Mouse (Mus musculus) thymus, adult 2 months (tissue): ENCODE measurements around the gene Tpm1. TPM values are rescaled to one million over a fixed set of nuclear protein-coding genes. Genes with fewer than 3 reads are reported as not detected.

Source experiments
- DNase-seq: peaks from one replicate; pipeline ENCODE4 v3.0.0; 2021
- H3K27ac ChIP-seq: fragments of 200-500 bp; 2 replicates; pipeline ENCODE4 v1.5.1; 2012; ENCODE audit warnings: low read length, control low read depth; ENCODE audit not compliant: control insufficient read depth, insufficient read depth
- H3K27me3 ChIP-seq: fragments of 200-500 bp; 2 replicates; pipeline ENCODE4 v1.6.1; 2012; ENCODE audit warnings: mild to moderate bottlenecking, low read length, moderate library complexity, mixed read lengths; ENCODE audit not compliant: control insufficient read depth, insufficient read depth
- H3K36me3 ChIP-seq: fragments of 200-500 bp; 2 replicates; pipeline ENCODE4 v1.6.1; 2012; ENCODE audit warnings: mild to moderate bottlenecking, low read length, moderate library complexity; ENCODE audit not compliant: control insufficient read depth, insufficient read depth
- H3K4me1 ChIP-seq: fragments of 200-500 bp; replicated peaks from 2 replicates; pipeline ENCODE4 v1.6.1; 2012; ENCODE audit warnings: low read length; ENCODE audit not compliant: control insufficient read depth, insufficient read depth
- H3K4me3 ChIP-seq: fragments of 200-500 bp; 2 replicates; pipeline ENCODE4 v1.5.1; 2012; ENCODE audit warnings: mild to moderate bottlenecking, low read length, control low read depth, moderate library complexity; ENCODE audit not compliant: control insufficient read depth, insufficient read depth
- CTCF ChIP-seq: fragments of 200-500 bp; IDR thresholded peaks from 2 replicates; pipeline ENCODE4 v1.5.1; 2012; ENCODE audit warnings: mild to moderate bottlenecking, control low read depth, low read length, moderate library complexity, borderline replicate concordance; ENCODE audit not compliant: control insufficient read depth, poor library complexity, insufficient read depth; ENCODE audit errors: extremely low read depth
- POLR2A ChIP-seq: fragments of 200-500 bp; IDR thresholded peaks from 2 replicates; pipeline ENCODE4 v1.6.1; 2012; ENCODE audit warnings: mild to moderate bottlenecking, low read length, control low read depth, moderate library complexity; ENCODE audit not compliant: control insufficient read depth, poor library complexity, insufficient read depth; ENCODE audit errors: extremely low read depth
- WGBS: fragments of 180-500 bp; shearing (Covaris S2); methylation state at CpG from one replicate; pipeline ENCODE4 v1.1.7; 2018; 5-methylcytosine and 5-hydroxymethylcytosine counted together
- polyA plus RNA-seq: library from polyadenylated mRNA; depleted of rRNA; stranded (reverse); fragments of >200 nt; gene quantifications from 2 replicates; pipeline ENCODE4 v1.2.3, GENCODE M21; 2012; rRNA removed

Tpm1 gene
- polyA plus RNA-seq = 41.5 and 237 TPM in 2 replicates

GRCm38 (mm10) chr9:67049086-67049824, at the start of gene Tpm1:
Tpm1 (minus strand) TSS chr9:67049406.
- peaks cover 11% of the 10 kb centered on the region for H3K4me1 ChIP-seq
- H3K27me3 ChIP-seq = peaks cover 22% of the 10 kb centered on the region
- no peak within 1 kb of the TSS for H3K27ac ChIP-seq
- no peaks in the 10 kb centered on the region for H3K36me3 ChIP-seq
- 4% methylated on average over 51 of the region's 51 CpGs for WGBS
- DNase-seq = peak; percentile 16
- TF ChIP-seq CTCF (no peak), POLR2A (no peak)
- peak within 1 kb of the TSS; percentile 38 for H3K4me3 ChIP-seq

- Histone ChIP-seq H3K27me3 (no peaks in the 10 kb centered on the region), H3K4me3 (no peak overlapping the region), H3K36me3 (no peaks in the 10 kb centered on the region), H3K4me1 (no peaks in the 10 kb centered on the region), H3K27ac (no peak overlapping the region)
- TF ChIP-seq CTCF = no peak
- TF ChIP-seq POLR2A = no peak
- 94% methylated on average over 2 of the region's 2 CpGs for WGBS
- DNase-seq = no peak
Observed at GRCm38 (mm10) chr9:67094371-67094770, 45.2 kb upstream of the Tpm1 start.

DNA sequence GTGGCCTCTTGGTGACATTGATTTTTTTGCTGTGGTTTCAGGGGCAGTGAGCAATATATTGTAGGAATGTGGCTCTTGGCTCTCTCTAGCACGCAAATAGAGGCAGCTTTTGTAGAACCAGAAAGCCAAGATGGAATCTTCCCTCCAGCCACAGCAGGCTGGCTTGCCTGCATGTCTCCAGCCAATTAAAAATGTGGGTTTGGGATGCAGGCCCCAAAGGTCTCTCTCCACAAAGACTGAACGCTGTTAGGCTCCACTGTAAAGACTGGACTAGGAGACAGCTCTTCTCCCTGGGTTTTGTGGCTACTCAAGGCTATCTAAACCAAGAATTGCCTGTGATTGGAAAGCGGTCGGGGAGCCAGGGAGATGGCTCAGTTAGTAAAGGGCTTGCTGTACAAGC, 43.0 kb upstream of the Tpm1 start:
- Histone ChIP-seq H3K36me3 (no peaks in the 10 kb centered on the region), H3K27ac (no peak overlapping the region), H3K4me3 (no peak overlapping the region), H3K27me3 (no peaks in the 10 kb centered on the region), H3K4me1 (no peaks in the 10 kb centered on the region)
- 94% methylated on average over 4 of the region's 4 CpGs for WGBS
- no peak for TF ChIP-seq POLR2A
- TF ChIP-seq CTCF = no peak
- no peak for DNase-seq

GRCm38 (mm10) chr9:67091598-67091997, 42.4 kb upstream of the Tpm1 start:
- Histone ChIP-seq H3K4me1 (no peaks in the 10 kb centered on the region), H3K36me3 (no peaks in the 10 kb centered on the region), H3K4me3 (no peak overlapping the region), H3K27me3 (no peaks in the 10 kb centered on the region), H3K27ac (no peak overlapping the region)
- 73% methylated on average over 7 of the region's 7 CpGs for WGBS
- TF ChIP-seq POLR2A (no peak), CTCF (no peak)
- no peak for DNase-seq

DNA sequence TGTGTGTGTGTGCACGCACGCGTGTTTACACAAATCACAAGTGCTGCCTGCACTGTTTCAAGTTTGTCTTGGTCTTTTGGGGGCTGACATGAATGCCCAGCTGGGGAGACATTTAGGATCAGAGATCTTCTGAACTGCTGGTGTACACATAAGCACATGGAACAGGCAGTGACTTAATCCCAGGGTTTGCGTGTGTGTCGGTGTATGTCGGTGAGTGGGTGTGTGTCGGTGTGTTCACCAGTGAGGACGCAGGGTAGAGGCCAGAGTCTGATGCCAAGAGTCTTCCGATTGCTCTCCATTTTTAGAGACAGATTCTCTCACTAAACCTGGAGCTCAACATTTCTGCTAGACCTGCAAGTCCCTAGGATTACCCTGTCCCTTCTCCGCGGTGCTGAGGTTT, 41.9 kb upstream of the Tpm1 start:
- no peak overlapping the region for H3K27ac ChIP-seq

GRCm38 (mm10) chr9:67090633-67091045, 41.4 kb upstream of the Tpm1 start:
- no peaks in the 10 kb centered on the region for H3K4me1 ChIP-seq
- H3K27me3 ChIP-seq = no peaks in the 10 kb centered on the region
- 100% methylated on average over 1 of the region's 1 CpGs for WGBS
- no peaks in the 10 kb centered on the region for H3K36me3 ChIP-seq
- no peak overlapping the region for H3K4me3 ChIP-seq
- TF ChIP-seq CTCF = no peak
- no peak for TF ChIP-seq POLR2A
- H3K27ac ChIP-seq = no peak overlapping the region
- no peak for DNase-seq

More for the DNA sequence above, 41.9 kb upstream of the Tpm1 start:
- Histone ChIP-seq H3K27me3 (no peaks in the 10 kb centered on the region), H3K4me3 (no peak overlapping the region), H3K36me3 (no peaks in the 10 kb centered on the region), H3K4me1 (no peaks in the 10 kb centered on the region)
- 94% methylated on average over 11 of the region's 11 CpGs for WGBS
- no peak for DNase-seq
- TF ChIP-seq POLR2A = no peak
- no peak for TF ChIP-seq CTCF

GRCm38 (mm10) chr9:67089167-67089566, 40.0 kb upstream of the Tpm1 start:
- WGBS = 89% methylated on average over 5 of the region's 5 CpGs
- Histone ChIP-seq H3K4me3 (no peak overlapping the region), H3K27me3 (no peaks in the 10 kb centered on the region), H3K4me1 (no peaks in the 10 kb centered on the region), H3K27ac (no peak overlapping the region), H3K36me3 (no peaks in the 10 kb centered on the region)
- TF ChIP-seq CTCF = no peak
- TF ChIP-seq POLR2A = no peak
- DNase-seq = no peak
